Mouse (Mus musculus): ENCODE measurements around the gene Gm10720.
A peak's percentile ranks its signal among the peaks of the same experiment; 100 is the strongest.
"Not testable (repeated sequence)": the region's sequence is repeated elsewhere in the genome, so short reads cannot be mapped to it uniquely, and the experiment has no call there.

Gm10720 gene

GRCm38 (mm10) chr9:3015354-3015753 is at the start of gene Gm10720:
Gm10720 (plus strand) TSS chr9:3015654.
- DNase-seq (ENCODE audit: low read depth, low spot score): not testable (repeated sequence)

GRCm38 (mm10) chr9:3000445-3000972 is 14.9 kb upstream of the Gm10720 start, which contains the start of gene Gm10722:
Gm10722 (plus strand) TSS chr9:3000922.
- DNase-seq (ENCODE audit: low read depth, low spot score): peak; percentile 2

DNA sequence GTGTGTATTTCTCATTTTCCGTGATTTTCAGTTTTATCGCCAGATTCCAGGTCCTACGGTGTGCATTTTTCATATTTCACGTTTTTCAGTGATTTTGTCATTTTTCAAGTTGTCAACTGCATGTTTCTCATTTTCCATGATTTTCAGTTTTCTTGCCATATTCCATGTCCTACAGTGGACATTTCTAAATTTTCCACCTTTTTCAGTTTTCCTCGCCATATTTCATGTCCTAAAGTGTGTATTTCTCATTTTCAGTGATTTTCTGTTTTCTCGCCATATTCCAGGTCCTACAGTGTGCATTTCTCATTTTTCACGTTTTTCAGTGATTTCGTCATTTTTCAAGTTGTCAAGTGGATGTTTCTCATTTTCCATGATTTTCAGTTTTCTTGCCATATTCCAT is 14.4 kb upstream of the Gm10720 start:
- not testable (repeated sequence) for DNase-seq (ENCODE audit: low read depth, low spot score)

DNA sequence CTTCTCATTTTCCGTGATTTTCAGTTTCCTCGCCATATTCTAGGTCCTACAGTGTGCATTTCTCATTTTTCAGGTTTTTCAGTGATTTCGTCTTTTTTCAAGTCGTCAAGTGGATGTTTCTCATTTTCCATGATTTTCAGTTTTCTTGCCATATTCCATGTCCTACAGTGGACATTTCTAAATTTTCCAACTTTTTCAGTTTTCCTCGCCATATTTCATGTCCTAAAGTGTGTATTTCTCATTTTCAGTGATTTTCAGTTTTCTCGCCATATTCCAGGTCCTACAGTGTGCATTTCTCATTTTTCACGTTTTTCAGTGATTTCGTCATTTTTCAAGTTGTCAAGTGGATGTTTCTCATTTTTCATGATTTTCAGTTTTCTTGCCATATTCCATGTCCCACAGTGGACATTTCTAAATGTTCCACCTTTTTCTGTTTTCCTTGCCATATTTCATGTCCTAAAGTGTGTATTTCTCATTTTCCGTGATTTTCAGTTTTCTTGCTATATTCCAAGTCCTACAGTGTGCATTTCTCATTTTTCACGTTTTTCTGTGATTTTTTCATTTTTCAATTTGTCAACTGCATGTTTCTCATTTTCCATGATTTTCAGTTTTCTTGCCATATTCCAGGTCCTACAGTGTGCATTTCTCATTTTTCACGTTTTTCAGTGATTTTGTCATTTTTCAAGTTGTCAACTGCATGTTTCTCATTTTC is 13.3 kb upstream of the Gm10720 start:
- not testable (repeated sequence) for DNase-seq (ENCODE audit: low read depth, low spot score)

- not testable (repeated sequence) for DNase-seq (ENCODE audit: low read depth, low spot score)
Observed at GRCm38 (mm10) chr9:3002794-3003396, 12.6 kb upstream of the Gm10720 start, which contains the start of gene Gm11168. Gm11168 (plus strand) TSS chr9:3003346.

- not testable (repeated sequence) for DNase-seq (ENCODE audit: low read depth, low spot score)
Observed at GRCm38 (mm10) chr9:3006179-3006578, 9.3 kb upstream of the Gm10720 start.

DNA sequence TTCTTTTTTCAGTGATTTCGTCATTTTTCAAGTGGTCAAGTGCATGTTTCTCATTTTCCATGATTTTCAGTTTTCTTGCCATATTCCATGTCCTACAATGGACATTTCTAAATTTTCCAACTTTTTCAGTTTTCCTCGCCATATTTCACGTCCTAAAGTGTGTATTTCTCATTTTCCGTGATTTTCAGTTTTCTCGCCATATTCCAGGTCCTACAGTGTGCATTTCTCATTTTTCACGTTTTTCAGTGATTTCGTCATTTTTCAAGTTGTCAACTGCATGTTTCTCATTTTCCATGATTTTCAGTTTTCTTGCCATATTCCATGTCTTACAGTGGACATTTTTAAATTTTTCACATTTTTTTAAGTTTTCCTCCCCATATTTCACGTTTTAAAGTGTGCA is 8.8 kb upstream of the Gm10720 start:
- not testable (repeated sequence) for DNase-seq (ENCODE audit: low read depth, low spot score)

GRCm38 (mm10) chr9:3007272-3007671 is 8.2 kb upstream of the Gm10720 start:
- not testable (repeated sequence) for DNase-seq (ENCODE audit: low read depth, low spot score)

- DNase-seq (ENCODE audit: low read depth, low spot score): not testable (repeated sequence)
Observed at GRCm38 (mm10) chr9:3009331-3009730, 6.1 kb upstream of the Gm10720 start.

GRCm38 (mm10) chr9:3012054-3012621 is 3.3 kb upstream of the Gm10720 start:
- not testable (repeated sequence) for DNase-seq (ENCODE audit: low read depth, low spot score)

GRCm38 (mm10) chr9:3012733-3013279 is 2.6 kb upstream of the Gm10720 start, which contains the start of gene Gm10721:
Gm10721 (plus strand) TSS chr9:3013140.
- not testable (repeated sequence) for DNase-seq (ENCODE audit: low read depth, low spot score)

- DNase-seq (ENCODE audit: low read depth, low spot score): not testable (repeated sequence)
Observed at GRCm38 (mm10) chr9:3015896-3016295, 442 bp downstream of the Gm10720 start.

GRCm38 (mm10) chr9:3017108-3017507 is 1.7 kb downstream of the Gm10720 start, which contains the start of gene Gm10719:
Gm10719 (plus strand) TSS chr9:3017408.
- not testable (repeated sequence) for DNase-seq (ENCODE audit: low read depth, low spot score)

- DNase-seq (ENCODE audit: low read depth, low spot score): not testable (repeated sequence)
Observed at GRCm38 (mm10) chr9:3018944-3019343, 3.5 kb downstream of the Gm10720 start.

DNA sequence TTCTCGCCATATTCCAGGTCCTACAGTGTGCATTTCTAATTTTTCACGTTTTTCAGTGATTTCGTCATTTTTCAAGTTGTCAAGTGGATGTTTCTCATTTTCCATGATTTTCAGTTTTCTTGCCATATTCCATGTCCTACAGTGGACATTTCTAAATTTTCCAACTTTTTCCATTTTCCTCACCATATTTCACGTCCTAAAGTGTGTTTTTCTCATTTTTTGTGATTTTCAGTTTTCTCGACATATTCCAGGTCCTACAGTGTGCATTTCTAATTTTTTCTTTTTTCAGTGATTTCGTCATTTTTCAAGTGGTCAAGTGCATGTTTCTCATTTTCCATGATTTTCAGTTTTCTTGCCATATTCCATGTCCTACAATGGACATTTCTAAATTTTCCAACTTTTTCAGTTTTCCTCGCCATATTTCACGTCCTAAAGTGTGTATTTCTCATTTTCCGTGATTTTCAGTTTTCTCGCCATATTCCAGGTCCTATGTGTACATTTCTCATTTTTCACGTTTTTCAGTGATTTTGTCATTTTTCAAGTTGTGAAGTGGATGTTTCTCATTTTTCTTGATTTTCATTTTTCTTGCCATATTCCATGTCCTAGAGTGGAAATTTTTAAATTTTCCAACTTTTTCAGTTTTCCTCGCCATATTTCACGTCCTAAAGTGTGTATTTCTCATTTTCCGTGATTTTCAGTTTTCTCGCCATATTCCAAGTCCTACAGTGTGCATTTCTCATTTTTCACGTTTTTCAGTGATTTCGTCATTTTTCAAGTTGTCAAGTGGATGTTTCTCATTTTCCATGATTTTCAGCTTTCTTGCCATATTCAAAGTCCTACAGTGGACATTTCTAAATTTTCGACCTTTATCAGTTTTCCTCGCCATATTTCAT is 4.6 kb downstream of the Gm10720 start:
- DNase-seq (ENCODE audit: low read depth, low spot score): not testable (repeated sequence)

DNA sequence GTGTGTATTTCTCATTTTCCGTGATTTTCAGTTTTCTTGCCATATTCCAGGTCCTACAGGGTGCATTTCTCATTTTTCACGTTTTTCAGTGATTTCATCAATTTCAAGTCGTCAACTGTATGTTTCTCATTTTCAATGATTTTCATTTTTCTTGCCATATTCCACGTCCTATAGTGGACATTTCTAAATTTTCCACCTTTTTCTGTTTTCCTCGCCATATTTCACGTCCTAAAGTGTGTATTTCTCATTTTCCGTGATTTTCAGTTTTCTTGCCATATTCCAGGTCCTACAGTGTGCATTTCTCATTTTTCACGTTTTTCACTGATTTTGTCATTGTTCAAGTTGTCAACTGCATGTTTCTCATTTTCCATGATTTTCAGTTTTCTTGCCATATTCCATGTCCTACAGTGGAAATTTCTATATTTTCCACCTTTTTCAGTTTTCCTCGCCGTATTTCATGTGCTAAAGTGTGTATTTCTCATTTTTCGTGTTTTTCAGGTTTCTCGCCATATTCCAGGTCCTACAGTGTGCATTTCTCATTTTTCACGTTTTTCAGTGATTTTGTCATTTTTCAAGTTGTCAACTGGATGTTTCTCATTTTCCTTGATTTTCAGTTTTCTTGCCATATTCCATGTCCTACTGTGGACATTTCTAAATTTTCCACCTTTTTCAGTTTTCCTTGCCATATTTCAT is 7.0 kb downstream of the Gm10720 start:
- peak; percentile 12 for DNase-seq (ENCODE audit: low read depth, low spot score)

DNA sequence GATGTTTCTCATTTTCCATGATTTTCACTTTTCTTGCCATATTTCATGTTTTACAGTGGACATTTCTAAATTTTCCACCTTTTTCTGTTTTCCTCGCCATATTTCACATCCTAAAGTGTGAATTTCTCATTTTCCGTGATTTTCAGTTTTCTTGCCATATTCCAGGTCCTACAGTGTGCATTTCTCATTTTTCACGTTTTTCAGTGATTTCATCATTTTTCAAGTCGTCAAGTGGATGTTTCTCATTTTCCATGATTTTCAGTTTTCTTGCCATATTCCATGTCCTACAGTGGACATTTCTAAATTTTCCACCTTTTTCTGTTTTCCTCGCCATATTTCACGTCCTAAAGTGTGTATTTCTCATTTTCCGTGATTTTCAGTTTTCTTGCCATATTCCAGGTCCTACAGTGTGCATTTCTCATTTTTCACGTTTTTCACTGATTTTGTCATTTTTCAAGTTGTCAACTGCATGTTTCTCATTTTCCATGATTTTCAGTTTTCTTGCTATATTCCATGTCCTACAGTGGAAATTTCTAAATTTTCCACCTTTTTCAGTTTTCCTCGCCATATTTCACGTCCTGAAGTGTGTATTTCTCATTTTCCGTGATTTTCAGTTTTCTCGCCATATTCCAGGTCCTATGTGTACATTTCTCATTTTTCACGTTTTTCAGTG is 8.0 kb downstream of the Gm10720 start, which contains the start of gene Gm10718:
TSS of gene Gm10718 (plus strand) at position 236 of the 673 bp plus-strand sequence.
- DNase-seq (ENCODE audit: low read depth, low spot score): not testable (repeated sequence)

- DNase-seq (ENCODE audit: low read depth, low spot score): not testable (repeated sequence)
Observed at GRCm38 (mm10) chr9:3023985-3024648, 8.7 kb downstream of the Gm10720 start.

Measured in skeletal muscle tissue, adult 2 months (tissue).